Mouse (Mus musculus) layer of hippocampus, adult 11-12 months (tissue): ENCODE results near the gene Gatb.
"Not testable (repeated sequence)": the region's sequence is repeated elsewhere in the genome, so short reads cannot be mapped to it uniquely, and the experiment has no call there.

Source experiments
- DNase-seq: peaks from one replicate; pipeline ENCODE4 v3.0.0; 2022; ENCODE audit warnings: low spot score

Gatb gene

GRCm38 (mm10) chr3:85573864-85574830 is at the start of gene Gatb:
Gatb (plus strand) TSS chr3:85574119.
- peak; percentile 99 for DNase-seq

- DNase-seq: peak; percentile 41
Measured at GRCm38 (mm10) chr3:85530601-85531161, 43.2 kb upstream of the Gatb start.

DNA sequence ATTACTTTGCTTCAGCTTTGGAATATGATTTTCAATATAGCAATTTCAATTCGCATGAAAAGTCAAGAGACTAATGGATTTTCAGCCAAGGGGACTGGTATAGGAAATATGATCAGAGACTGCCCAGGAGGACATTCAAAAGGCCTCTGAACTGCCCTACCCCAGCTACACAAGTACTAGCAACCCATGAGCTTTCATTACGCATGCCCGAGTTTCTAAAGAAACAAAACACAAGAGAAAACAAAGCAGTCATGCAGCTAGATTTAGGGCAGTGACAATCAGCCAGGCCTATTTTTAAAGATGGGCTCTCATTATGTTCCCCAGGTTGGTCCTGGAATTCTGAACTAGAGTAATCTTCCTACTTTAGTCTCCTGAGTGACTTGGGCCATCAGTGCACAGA is 41.5 kb upstream of the Gatb start:
- DNase-seq: no peak

DNA sequence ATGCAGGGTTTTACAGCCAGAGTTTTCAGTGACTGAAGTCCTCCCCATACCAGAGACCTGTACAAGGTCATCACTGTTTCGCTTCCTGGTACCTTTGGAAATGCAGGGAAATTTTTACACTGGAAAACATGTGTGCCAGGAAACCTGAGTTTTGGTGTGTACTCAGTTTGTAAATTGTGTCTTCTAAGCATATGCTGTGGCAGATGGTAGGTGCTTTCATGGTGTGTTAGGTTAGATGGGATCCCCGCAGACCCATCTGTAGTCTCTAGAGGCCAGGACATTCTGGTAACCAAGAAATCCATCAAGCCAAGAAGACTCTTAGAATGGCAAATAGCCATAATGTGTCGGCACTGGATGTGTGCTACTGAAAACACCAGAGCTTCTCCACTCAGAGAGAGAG is 38.9 kb upstream of the Gatb start:
- peak; percentile 33 for DNase-seq

- DNase-seq: no peak
Measured at GRCm38 (mm10) chr3:85535621-85536520, 38.0 kb upstream of the Gatb start.

- no peak for DNase-seq
Measured at GRCm38 (mm10) chr3:85542765-85543164, 31.2 kb upstream of the Gatb start.

- no peak for DNase-seq
Measured at GRCm38 (mm10) chr3:85543652-85544051, 30.3 kb upstream of the Gatb start.

- no peak for DNase-seq
Measured at GRCm38 (mm10) chr3:85550312-85550711, 23.6 kb upstream of the Gatb start.

GRCm38 (mm10) chr3:85551352-85551751 is 22.6 kb upstream of the Gatb start:
- no peak for DNase-seq

- DNase-seq: peak; percentile 43
Measured at GRCm38 (mm10) chr3:85553731-85554277, 20.1 kb upstream of the Gatb start.

GRCm38 (mm10) chr3:85564603-85565002 is 9.3 kb upstream of the Gatb start:
- DNase-seq: no peak

DNA sequence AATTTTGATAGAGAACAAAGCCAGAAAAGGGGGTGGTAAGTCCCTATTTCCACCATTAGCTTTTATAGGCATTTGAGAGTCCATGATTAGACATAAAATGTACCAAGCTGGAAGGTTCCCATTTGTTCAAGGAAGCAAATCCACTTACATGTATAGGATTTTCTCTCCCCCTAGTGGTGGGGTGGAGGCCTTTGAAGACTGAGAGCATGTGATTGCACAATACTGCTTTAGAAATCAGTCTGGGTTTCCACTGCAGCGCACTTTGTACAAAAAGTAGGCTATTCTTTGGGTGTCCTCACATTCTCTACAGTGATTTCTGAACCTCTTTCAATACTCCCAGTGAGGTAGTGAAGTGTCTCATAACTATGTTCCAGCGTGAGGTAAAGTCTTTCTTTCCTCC is 2.6 kb upstream of the Gatb start:
- DNase-seq: peak; percentile 86

DNA sequence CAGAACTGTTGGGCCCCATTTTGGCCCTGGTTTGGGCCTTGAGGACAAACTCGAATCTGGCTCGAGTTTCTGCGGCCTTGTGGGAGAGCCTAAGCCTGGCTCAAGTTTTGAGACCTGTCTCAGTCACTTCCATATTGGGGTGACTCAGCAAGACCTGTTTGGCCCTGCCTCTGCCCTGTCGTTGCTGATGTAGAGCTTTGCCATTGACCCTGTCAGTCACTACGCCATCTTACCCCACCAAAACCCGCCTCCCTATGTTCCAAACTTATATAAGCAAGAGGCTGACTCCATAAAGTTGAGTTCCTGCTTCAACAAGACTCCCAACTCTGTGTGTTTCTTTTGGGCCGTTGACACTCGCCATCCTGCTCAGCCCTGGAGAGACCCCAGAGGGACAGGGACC is 1.4 kb upstream of the Gatb start:
- DNase-seq: not testable (repeated sequence)

DNA sequence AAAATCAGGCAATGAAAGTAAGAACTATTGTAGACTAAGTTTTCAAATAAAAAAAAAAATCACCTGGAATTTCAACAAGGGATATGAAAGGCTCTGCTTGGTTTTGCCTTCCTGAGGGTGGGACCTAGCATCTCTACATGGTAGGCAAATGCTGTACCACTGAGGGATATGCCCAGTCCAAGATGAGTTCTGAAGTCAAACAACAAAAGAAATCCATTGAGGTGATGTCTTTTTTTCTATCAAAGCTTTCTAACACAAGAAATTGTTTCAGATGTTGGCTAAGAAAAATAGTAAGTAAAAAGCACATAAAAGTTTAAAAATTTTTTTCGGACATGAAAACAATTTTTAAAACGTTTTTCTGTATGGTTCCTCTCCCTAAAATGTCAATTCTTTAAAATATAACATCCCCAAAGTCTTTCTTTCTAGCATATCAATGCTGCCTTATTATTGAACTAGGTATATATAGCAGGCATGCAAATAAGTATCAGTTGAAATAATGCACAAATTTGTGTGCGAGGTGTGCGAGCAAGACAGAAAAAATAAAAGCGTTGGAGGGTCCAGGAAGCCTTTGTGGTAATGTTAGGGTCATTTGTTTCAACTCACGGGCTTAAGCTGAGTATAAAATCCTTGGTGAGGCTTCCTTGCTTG is 579 bp upstream of the Gatb start:
- DNase-seq: no peak

DNA sequence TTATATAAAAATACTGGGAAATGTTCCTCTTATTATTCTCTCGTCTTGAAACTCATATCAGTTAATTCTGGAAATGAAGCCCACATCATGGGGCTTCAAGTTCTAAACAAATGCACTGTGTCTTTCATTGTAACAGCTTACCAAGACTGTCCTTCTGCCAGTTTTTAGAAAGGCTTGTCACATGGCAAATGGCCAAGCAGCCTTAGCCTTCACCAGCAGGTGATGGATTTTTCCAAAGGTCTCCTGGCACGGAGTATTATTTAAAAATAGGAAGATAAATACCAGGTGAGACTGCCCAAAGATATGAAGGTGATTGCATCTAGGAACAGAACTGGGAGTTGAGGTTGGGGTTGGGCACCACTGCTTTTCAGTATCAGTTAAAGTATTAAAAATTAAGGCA is 8.8 kb downstream of the Gatb start:
- no peak for DNase-seq

DNA sequence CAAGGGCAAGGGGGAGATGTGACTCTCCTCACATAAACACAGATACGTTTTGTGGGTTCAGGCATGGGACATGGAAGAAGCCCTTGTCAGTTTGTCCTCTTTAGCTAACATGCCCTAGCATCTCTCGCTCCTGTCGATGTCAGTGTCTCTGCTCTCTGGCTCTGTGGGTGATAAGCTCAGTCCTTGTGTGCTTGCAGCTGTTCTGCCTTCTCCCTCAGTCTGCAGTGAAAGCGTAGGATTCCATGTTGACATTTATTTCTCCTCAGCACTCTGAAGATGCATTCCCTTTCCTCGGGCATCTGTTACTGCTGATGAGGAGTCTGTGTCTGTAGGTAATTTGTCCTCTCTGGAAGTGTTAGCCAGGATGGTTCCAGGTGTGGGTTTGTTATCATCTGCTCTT is 9.3 kb downstream of the Gatb start:
- DNase-seq: no peak

- DNase-seq: no peak
Measured at GRCm38 (mm10) chr3:85584966-85585365, 11.0 kb downstream of the Gatb start.

GRCm38 (mm10) chr3:85588701-85589100 is 14.8 kb downstream of the Gatb start:
- no peak for DNase-seq

DNA sequence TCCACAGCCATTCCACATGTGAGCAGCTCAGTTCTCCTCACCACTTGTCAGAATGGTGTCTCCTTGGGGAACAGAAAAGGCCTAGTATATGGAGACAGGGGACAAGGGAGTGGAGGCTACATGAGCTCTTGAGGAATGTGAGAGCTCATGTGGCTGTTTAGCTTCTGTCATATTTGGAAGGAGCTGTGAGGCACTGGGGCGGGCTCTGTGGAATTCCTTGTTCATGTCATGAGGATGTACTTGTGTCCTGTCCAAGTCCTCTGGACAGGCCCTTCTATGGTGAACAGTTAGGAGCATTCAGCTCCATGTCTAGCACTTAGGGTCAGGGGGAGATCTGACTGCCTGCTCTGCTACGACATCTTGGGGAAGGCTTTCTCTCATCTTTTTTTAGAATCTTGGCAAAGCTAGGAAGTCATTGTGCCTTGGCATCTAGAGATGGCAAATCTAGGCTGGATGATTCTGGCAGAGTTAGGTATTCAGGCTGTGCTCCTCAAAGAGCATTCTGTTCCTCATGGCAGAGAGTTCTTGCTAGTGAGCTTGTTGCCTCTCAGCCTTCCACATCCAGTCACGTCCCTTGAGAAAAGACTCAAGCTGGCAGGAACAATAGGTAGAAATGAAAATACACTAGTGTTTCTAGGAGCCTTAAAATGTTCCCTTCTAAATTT is 16.3 kb downstream of the Gatb start:
- DNase-seq: no peak

DNA sequence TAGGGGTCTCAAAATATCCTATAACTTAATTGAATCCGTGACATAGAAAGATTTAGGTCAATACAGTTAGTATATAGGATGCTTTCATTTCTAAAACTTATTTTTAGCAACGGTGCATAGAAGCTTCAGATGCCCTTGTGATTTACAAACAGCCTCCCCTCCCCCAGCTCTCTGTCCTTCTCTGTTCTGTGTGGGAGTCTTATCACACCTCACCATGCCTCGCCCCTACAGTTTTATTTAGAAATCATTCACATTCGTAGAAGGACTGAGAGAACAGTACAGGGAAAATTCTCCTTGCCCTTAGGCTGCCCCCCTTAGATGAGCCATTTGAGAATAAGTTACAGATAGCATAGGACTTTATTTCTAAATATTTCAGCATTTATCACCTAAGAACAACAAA is 18.1 kb downstream of the Gatb start:
- DNase-seq: no peak

- no peak for DNase-seq
Measured at GRCm38 (mm10) chr3:85592640-85593252, 18.8 kb downstream of the Gatb start.
